Mouse (Mus musculus): ENCODE results near the gene Atg101.
"Not testable (repeated sequence)": the region's sequence is repeated elsewhere in the genome, so short reads cannot be mapped to it uniquely, and the experiment has no call there.

Atg101 gene

GRCm38 (mm10) chr15:101312006-101312405, 27.9 kb downstream of the Atg101 start:
- DNase-seq (ENCODE audit: low read depth) = no peak

GRCm38 (mm10) chr15:101315378-101315777, 31.3 kb downstream of the Atg101 start:
- no peak for DNase-seq (ENCODE audit: low read depth)

- DNase-seq (ENCODE audit: low read depth) = peak; percentile 93
These were observed 31.8 kb downstream of the Atg101 start for GRCm38 (mm10) chr15:101315832-101316231.

GRCm38 (mm10) chr15:101316279-101316912, 32.3 kb downstream of the Atg101 start:
- peak; percentile 24 for DNase-seq (ENCODE audit: low read depth)

GRCm38 (mm10) chr15:101316913-101317813, 33.1 kb downstream of the Atg101 start:
- DNase-seq (ENCODE audit: low read depth) = no peak

GRCm38 (mm10) chr15:101317814-101318500, 33.9 kb downstream of the Atg101 start:
- no peak for DNase-seq (ENCODE audit: low read depth)

GRCm38 (mm10) chr15:101318889-101319765, 35.1 kb downstream of the Atg101 start:
- no peak for DNase-seq (ENCODE audit: low read depth)

- no peak for DNase-seq (ENCODE audit: low read depth)
These were observed 36.0 kb downstream of the Atg101 start for GRCm38 (mm10) chr15:101320010-101320617.

- DNase-seq (ENCODE audit: low read depth) = no peak
These were observed 36.6 kb downstream of the Atg101 start for GRCm38 (mm10) chr15:101320618-101321041.

- no peak for DNase-seq (ENCODE audit: low read depth)
These were observed 37.1 kb downstream of the Atg101 start for GRCm38 (mm10) chr15:101321126-101321525.

- no peak for DNase-seq (ENCODE audit: low read depth)
These were observed 38.0 kb downstream of the Atg101 start for GRCm38 (mm10) chr15:101322106-101322505.

- DNase-seq (ENCODE audit: low read depth) = no peak
These were observed 38.6 kb downstream of the Atg101 start for GRCm38 (mm10) chr15:101322640-101323039.

- DNase-seq (ENCODE audit: low read depth) = peak; percentile 26
These were observed 39.4 kb downstream of the Atg101 start for GRCm38 (mm10) chr15:101323511-101323910.

GRCm38 (mm10) chr15:101324409-101324808, 40.3 kb downstream of the Atg101 start:
- DNase-seq (ENCODE audit: low read depth) = not testable (repeated sequence)

GRCm38 (mm10) chr15:101325991-101326534, 42.0 kb downstream of the Atg101 start:
- no peak for DNase-seq (ENCODE audit: low read depth)

- peak; percentile 62 for DNase-seq (ENCODE audit: low read depth)
These were observed 43.2 kb downstream of the Atg101 start for GRCm38 (mm10) chr15:101327282-101327681.

- DNase-seq (ENCODE audit: low read depth) = no peak
These were observed 44.9 kb downstream of the Atg101 start for GRCm38 (mm10) chr15:101328876-101329563.

GRCm38 (mm10) chr15:101329564-101329892, 45.5 kb downstream of the Atg101 start:
- no peak for DNase-seq (ENCODE audit: low read depth)

GRCm38 (mm10) chr15:101331090-101331489, 47.0 kb downstream of the Atg101 start:
- no peak for DNase-seq (ENCODE audit: low read depth)

- DNase-seq (ENCODE audit: low read depth) = no peak
These were observed 48.3 kb downstream of the Atg101 start for GRCm38 (mm10) chr15:101332370-101332769.

Measured in naive thymus-derived CD4-positive, alpha-beta T cell, adult 2 months (primary cell).